Mouse (Mus musculus) kidney, adult 2 months (tissue): ENCODE results near the gene Bcl11b.

Source experiments
- CTCF ChIP-seq: fragments of 200-500 bp; conservative IDR thresholded peaks from 2 replicates; pipeline ENCODE4 v1.5.1; 2011; ENCODE audit warnings: low read depth, mild to moderate bottlenecking, control low read depth, low read length, moderate library complexity, mixed read lengths; ENCODE audit not compliant: insufficient read depth, insufficient read length
- POLR2A ChIP-seq: fragments of 200-500 bp; IDR thresholded peaks from one replicate; pipeline ENCODE4 v1.6.1; 2011; ENCODE audit warnings: low read depth, low read length, control low read depth

DNA sequence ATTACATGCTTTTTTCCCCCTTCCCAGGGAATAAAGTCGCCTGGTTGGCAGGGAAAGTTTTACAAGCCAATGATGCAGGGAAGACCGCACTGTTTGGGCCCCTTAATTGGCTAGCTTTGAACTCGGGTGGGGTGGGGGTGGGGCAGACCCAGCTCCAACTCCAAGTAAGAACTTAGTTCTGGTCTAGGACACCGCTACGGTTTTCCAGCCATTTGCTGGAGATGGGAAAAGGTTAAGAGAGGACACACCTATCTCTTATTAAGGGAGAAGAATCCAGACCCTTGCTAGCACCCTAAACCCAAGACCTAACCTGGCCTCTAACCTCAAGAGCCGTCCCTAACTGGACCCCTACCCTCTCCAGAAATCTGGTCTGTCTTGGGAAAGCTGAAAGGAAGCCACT, 22.2 kb downstream of the Bcl11b start:
- TF ChIP-seq CTCF: no peak
- no peak for TF ChIP-seq POLR2A
